Mouse (Mus musculus): ENCODE measurements around the gene Jazf1.

Gene Jazf1

DNA sequence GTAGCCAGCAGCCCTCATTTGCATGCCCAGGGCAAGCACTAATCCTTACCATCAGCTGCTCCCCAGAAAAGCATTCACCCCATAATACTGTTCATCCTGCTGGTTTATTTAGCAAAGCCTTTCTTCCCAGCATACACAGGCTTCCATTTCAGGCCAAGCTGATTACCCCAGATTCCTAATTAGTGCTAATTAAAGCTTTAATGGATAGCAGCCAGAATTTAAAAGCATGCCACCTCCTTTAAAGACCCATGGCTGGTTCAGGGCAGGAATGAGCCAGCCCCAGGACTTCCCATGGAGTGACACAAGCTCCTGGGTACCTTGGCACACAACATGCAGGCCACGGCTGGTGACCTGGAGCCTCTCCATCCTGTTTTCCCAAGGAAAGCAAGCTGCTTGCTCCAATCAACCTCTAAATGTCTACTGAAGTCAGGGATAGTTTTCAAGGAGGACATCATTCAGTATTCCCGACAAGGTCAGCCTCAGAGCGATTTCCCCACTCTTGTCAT is 243.4 kb downstream of the Jazf1 start:
- H3K36me3 ChIP-seq (ENCODE audit: insufficient read depth, low read length), result no peaks in the 10 kb centered on the region
- H3K4me3 ChIP-seq (replicated peaks; ENCODE audit: low read length), result no peak overlapping the region
- H3K9me3 ChIP-seq (ENCODE audit: low read length), result no peaks in the 10 kb centered on the region
- TF ChIP-seq CTCF (conservative IDR thresholded peaks at IDR 0.05; ENCODE audit: low read length), result no peak
- TF ChIP-seq POU5F1 (IDR thresholded peaks at IDR 0.05; ENCODE audit: borderline replicate concordance, low read length), result no peak
- TF ChIP-seq NANOG (IDR thresholded peaks at IDR 0.05; ENCODE audit: borderline replicate concordance, low read length), result no peak
- H3K27me3 ChIP-seq (ENCODE audit: insufficient read depth, low read length), result no peaks in the 10 kb centered on the region
- peaks cover 90% of the 10 kb centered on the region for H3K4me1 ChIP-seq (replicated peaks; ENCODE audit: low read depth, low read length)

DNA sequence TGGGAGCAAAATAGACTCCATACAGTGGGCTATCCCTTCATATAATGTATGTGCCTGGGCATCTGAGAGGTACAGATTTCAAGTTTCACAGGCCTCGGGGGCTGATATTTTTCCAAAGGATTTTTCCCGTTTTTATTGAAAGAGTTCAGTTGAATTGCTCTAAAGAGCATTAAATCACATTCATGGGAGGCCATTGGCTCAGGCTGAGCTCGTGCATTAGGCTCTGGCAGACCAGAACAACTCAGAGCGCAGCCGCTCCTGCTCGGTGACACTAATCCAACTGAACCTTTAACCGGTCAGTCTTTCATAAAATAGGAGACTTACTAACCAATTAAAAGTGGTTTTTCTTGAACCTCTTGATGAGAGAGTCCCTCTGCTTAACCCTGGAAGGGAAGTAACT is 245.4 kb downstream of the Jazf1 start:
- TF ChIP-seq POU5F1 (IDR thresholded peaks at IDR 0.05; ENCODE audit: borderline replicate concordance, low read length) (no peak), NANOG (IDR thresholded peaks at IDR 0.05; ENCODE audit: borderline replicate concordance, low read length) (no peak), CTCF (conservative IDR thresholded peaks at IDR 0.05; ENCODE audit: low read length) (no peak)
- Histone ChIP-seq H3K27me3 (ENCODE audit: insufficient read depth, low read length) (no peaks in the 10 kb centered on the region), H3K9me3 (ENCODE audit: low read length) (no peaks in the 10 kb centered on the region), H3K4me1 (replicated peaks; ENCODE audit: low read depth, low read length) (peaks cover 89% of the 10 kb centered on the region), H3K36me3 (ENCODE audit: insufficient read depth, low read length) (no peaks in the 10 kb centered on the region), H3K4me3 (replicated peaks; ENCODE audit: low read length) (no peak overlapping the region)

GRCm38 (mm10) chr6:52822625-52823024 is 245.8 kb downstream of the Jazf1 start:
- TF ChIP-seq CTCF (conservative IDR thresholded peaks at IDR 0.05; ENCODE audit: low read length) (no peak), POU5F1 (IDR thresholded peaks at IDR 0.05; ENCODE audit: borderline replicate concordance, low read length) (0 out of 2 replicates have a peak, but pooled peaks have one; percentile 32), NANOG (IDR thresholded peaks at IDR 0.05; ENCODE audit: borderline replicate concordance, low read length) (peak; percentile 94)
- Histone ChIP-seq H3K36me3 (ENCODE audit: insufficient read depth, low read length) (no peaks in the 10 kb centered on the region), H3K4me3 (replicated peaks; ENCODE audit: low read length) (no peak overlapping the region), H3K9me3 (ENCODE audit: low read length) (no peaks in the 10 kb centered on the region), H3K4me1 (replicated peaks; ENCODE audit: low read depth, low read length) (peaks cover 87% of the 10 kb centered on the region), H3K27me3 (ENCODE audit: insufficient read depth, low read length) (no peaks in the 10 kb centered on the region)

- peak overlapping the region; percentile 32; the same call in 1 of the 2 replicates for H3K4me3 ChIP-seq (replicated peaks; ENCODE audit: low read length)
- peaks cover 65% of the 10 kb centered on the region for H3K4me1 ChIP-seq (replicated peaks; ENCODE audit: low read depth, low read length)
- H3K9me3 ChIP-seq (ENCODE audit: low read length), result no peaks in the 10 kb centered on the region
- no peaks in the 10 kb centered on the region for H3K27me3 ChIP-seq (ENCODE audit: insufficient read depth, low read length)
- no peaks in the 10 kb centered on the region for H3K36me3 ChIP-seq (ENCODE audit: insufficient read depth, low read length)
- TF ChIP-seq POU5F1 (IDR thresholded peaks at IDR 0.05; ENCODE audit: borderline replicate concordance, low read length), result no peak
- no peak for TF ChIP-seq NANOG (IDR thresholded peaks at IDR 0.05; ENCODE audit: borderline replicate concordance, low read length)
- no peak; the same call in 1 of the 2 replicates for TF ChIP-seq CTCF (conservative IDR thresholded peaks at IDR 0.05; ENCODE audit: low read length)
Observed at GRCm38 (mm10) chr6:52819353-52819752, 249.1 kb downstream of the Jazf1 start.

- H3K36me3 ChIP-seq (ENCODE audit: insufficient read depth, low read length), result no peaks in the 10 kb centered on the region
- H3K27me3 ChIP-seq (ENCODE audit: insufficient read depth, low read length), result no peaks in the 10 kb centered on the region
- no peaks in the 10 kb centered on the region for H3K9me3 ChIP-seq (ENCODE audit: low read length)
- no peak overlapping the region for H3K4me3 ChIP-seq (replicated peaks; ENCODE audit: low read length)
- TF ChIP-seq CTCF (conservative IDR thresholded peaks at IDR 0.05; ENCODE audit: low read length) (no peak), NANOG (IDR thresholded peaks at IDR 0.05; ENCODE audit: borderline replicate concordance, low read length) (no peak), POU5F1 (IDR thresholded peaks at IDR 0.05; ENCODE audit: borderline replicate concordance, low read length) (no peak)
- H3K4me1 ChIP-seq (replicated peaks; ENCODE audit: low read depth, low read length), result peaks cover 54% of the 10 kb centered on the region
Observed at GRCm38 (mm10) chr6:52818041-52818440, 250.4 kb downstream of the Jazf1 start.

- no peak overlapping the region for H3K4me3 ChIP-seq (replicated peaks; ENCODE audit: low read length)
- peaks cover 47% of the 10 kb centered on the region for H3K4me1 ChIP-seq (replicated peaks; ENCODE audit: low read depth, low read length)
- H3K9me3 ChIP-seq (ENCODE audit: low read length), result no peaks in the 10 kb centered on the region
- H3K27me3 ChIP-seq (ENCODE audit: insufficient read depth, low read length), result no peaks in the 10 kb centered on the region; the same call in 1 of the 2 replicates
- H3K36me3 ChIP-seq (ENCODE audit: insufficient read depth, low read length), result no peaks in the 10 kb centered on the region
- no peak for TF ChIP-seq CTCF (conservative IDR thresholded peaks at IDR 0.05; ENCODE audit: low read length)
- TF ChIP-seq POU5F1 (IDR thresholded peaks at IDR 0.05; ENCODE audit: borderline replicate concordance, low read length), result no peak
- TF ChIP-seq NANOG (IDR thresholded peaks at IDR 0.05; ENCODE audit: borderline replicate concordance, low read length), result no peak
Observed at GRCm38 (mm10) chr6:52817203-52817874, 251.1 kb downstream of the Jazf1 start.

GRCm38 (mm10) chr6:52805237-52805856 is 263.1 kb downstream of the Jazf1 start:
- H3K9me3 ChIP-seq (ENCODE audit: low read length), result 0 out of 2 replicates have a peak, but pooled peaks cover 3% of the 10 kb centered on the region
- no peaks in the 10 kb centered on the region; the same call in 1 of the 2 replicates for H3K27me3 ChIP-seq (ENCODE audit: insufficient read depth, low read length)
- H3K4me3 ChIP-seq (replicated peaks; ENCODE audit: low read length), result no peak overlapping the region
- H3K4me1 ChIP-seq (replicated peaks; ENCODE audit: low read depth, low read length), result peaks cover 30% of the 10 kb centered on the region
- no peaks in the 10 kb centered on the region for H3K36me3 ChIP-seq (ENCODE audit: insufficient read depth, low read length)
- TF ChIP-seq CTCF (conservative IDR thresholded peaks at IDR 0.05; ENCODE audit: low read length) (no peak), NANOG (IDR thresholded peaks at IDR 0.05; ENCODE audit: borderline replicate concordance, low read length) (no peak), POU5F1 (IDR thresholded peaks at IDR 0.05; ENCODE audit: borderline replicate concordance, low read length) (no peak)

- H3K9me3 ChIP-seq (ENCODE audit: low read length), result peaks cover 7% of the 10 kb centered on the region
- no peaks in the 10 kb centered on the region; the same call in 1 of the 2 replicates for H3K27me3 ChIP-seq (ENCODE audit: insufficient read depth, low read length)
- peak overlapping the region; percentile 49 for H3K4me3 ChIP-seq (replicated peaks; ENCODE audit: low read length)
- H3K36me3 ChIP-seq (ENCODE audit: insufficient read depth, low read length), result no peaks in the 10 kb centered on the region
- TF ChIP-seq POU5F1 (IDR thresholded peaks at IDR 0.05; ENCODE audit: borderline replicate concordance, low read length), result no peak
- TF ChIP-seq CTCF (conservative IDR thresholded peaks at IDR 0.05; ENCODE audit: low read length), result no peak
- TF ChIP-seq NANOG (IDR thresholded peaks at IDR 0.05; ENCODE audit: borderline replicate concordance, low read length), result no peak
- H3K4me1 ChIP-seq (replicated peaks; ENCODE audit: low read depth, low read length), result peaks cover 49% of the 10 kb centered on the region
Observed at GRCm38 (mm10) chr6:52802181-52802580, 266.2 kb downstream of the Jazf1 start.
